Mouse (Mus musculus) embryonic fibroblast, embryonic 13.5 days (primary cell): ENCODE data around the gene Spock2.

Experiments
- CTCF ChIP-seq: IDR thresholded peaks from 2 replicates; pipeline ENCODE4 v1.5.1; 2011; ENCODE audit warnings: mild to moderate bottlenecking, control low read depth, low read length, moderate library complexity, borderline replicate concordance; ENCODE audit not compliant: insufficient read depth
- POLR2A ChIP-seq: IDR thresholded peaks from 2 replicates; pipeline ENCODE4 v1.6.1; 2011; ENCODE audit warnings: low read depth, mild to moderate bottlenecking, control low read depth, low read length, moderate library complexity

DNA sequence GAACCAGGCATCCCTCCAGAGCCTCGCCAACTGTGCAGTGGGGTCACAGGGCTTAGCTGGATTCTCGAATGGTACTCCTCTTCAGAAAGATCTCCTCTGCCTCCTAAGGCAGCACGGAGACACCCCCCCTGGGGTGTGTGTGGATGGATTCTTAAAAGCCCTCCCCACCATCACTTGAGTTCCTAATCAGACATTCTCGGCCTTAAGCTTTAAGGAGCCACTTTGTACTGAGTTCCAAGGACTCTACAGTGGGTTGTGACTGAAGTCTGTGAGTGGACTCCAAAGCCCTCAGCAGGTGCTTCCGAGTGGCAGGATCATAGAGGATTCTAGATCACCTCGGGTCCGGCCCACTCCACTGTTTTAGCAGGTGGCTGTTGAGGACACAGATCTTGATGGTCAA is 12.4 kb downstream of the Spock2 start:
- no peak for TF ChIP-seq CTCF
- TF ChIP-seq POLR2A: no peak
